Mouse (Mus musculus): Measurements from ENCODE around the gene Rgs3. TPM values are rescaled to one million over a fixed set of nuclear protein-coding genes. Genes with fewer than 3 reads are reported as not detected.
A peak's percentile ranks its signal among the peaks of the same experiment; 100 is the strongest.

Gene Rgs3
- polyA plus RNA-seq, 1 experiment from 2014 or later, result 58.5 TPM

DNA sequence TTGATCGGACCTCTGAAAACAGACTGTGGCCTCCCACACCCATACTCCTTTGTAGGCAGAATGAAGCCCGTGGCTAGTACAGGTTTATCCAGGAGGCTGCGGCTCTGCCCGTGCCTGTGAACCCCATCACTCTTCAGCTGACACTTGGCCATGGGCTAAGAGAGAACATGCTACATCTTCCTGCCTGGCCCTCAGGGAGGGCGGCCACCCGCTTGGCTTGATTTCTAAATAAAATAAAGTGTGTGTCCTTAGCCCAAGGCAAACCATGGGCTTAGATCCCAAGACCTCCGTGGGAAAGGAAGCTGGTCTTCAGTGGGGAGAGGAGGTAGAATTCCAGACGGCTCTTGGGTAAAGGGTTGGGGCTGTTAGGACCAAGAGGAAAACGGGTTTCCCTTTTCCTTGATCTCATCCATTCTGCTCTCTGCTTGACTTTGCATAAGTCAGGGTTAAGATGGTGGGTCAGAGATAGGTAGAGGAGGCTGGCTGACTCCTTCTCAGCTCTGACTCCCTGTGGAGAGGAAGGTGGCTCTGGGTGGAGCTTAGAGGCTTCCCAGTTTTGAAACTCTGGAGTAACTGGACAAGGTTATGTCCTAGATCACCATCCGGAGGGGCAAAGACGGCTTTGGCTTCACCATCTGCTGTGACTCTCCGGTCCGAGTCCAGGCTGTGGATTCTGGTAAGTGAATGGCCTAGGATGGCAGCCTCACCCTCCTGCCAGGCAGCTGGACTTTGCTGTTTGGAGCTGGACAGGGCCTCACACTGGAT is 63.8 kb downstream of the Rgs3 start:
- no peaks in the 10 kb centered on the region for H3K27me3 ChIP-seq
- H3K36me3 ChIP-seq, result peaks cover 12% of the 10 kb centered on the region; the same call in 1 of the 2 replicates
- H3K4me3 ChIP-seq, result no peak overlapping the region
- H3K9me3 ChIP-seq, result no peaks in the 10 kb centered on the region
- H3K4me1 ChIP-seq, result peaks cover 40% of the 10 kb centered on the region
- no peak overlapping the region for H3K4me2 ChIP-seq (replicated peaks)
- no peak overlapping the region for H3K9ac ChIP-seq (replicated peaks)
- ATAC-seq (ENCODE audit: low FRiP score, low read depth), result no peak
- WGBS, result 86% methylated on average over 13 of the region's 13 CpGs
- H3K27ac ChIP-seq (replicated peaks), result no peak overlapping the region

DNA sequence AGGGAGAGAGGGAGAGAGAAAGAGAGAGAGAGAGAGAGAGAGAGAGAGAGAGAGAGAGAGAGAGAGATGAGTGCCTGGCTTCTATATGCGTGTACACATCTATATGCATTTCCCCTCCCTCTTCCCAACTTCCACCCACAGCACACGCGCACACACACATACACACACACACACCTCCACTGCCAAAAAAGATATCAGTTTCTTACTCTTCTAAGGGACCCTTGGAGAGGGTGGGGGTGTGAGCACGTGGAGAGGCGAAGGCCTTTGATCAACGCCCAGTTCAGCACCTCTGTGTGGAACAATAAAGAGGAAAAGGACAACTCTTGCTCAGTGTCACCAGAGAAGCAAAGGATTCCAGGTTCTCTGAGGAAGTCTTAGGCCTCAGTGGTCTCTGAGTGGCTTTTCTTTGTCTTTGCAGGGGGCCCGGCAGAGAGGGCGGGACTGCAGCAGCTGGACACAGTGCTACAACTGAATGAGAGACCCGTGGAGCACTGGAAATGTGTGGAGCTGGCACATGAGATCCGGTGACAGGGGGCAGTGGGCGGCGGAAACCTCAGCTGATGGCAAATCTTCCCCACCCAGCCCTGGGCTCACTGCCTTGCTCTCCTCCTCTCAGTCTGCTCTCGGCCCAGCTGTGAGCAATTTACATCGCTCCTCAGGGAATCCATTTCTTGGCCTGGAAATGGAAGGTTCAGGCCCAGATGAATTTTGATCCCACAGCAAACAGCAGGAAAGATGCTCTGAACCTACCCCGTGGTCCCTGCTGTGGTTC is 65.2 kb downstream of the Rgs3 start:
- 34% methylated on average over 15 of the region's 15 CpGs for WGBS

DNA sequence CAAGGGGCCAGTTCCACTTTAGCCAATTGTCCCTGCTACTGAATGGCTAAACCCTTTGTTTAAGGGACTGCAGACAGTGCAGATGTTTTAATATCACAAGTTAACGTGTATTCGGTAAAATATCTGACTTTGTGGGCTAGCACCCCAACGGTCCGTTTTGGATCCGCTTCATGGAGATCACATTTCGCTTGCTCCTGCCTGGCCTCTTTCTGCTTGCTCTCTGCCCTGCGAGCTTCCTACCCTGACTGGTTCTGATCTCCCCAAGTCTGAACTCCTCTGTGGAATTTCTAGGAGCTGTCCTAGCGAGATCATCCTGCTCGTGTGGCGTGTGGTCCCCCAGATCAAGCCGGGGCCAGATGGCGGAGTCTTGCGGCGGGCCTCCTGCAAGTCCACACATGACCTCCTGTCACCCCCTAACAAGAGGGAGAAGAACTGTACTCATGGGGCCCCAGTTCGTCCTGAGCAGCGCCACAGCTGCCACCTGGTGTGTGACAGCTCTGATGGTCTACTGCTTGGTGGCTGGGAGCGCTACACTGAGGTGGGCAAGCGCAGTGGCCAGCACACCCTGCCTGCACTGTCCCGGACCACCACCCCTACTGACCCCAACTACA is 65.9 kb downstream of the Rgs3 start:
- peak overlapping the region; percentile 77 for H3K27ac ChIP-seq (replicated peaks)
- H3K4me2 ChIP-seq (replicated peaks), result no peak overlapping the region
- peaks cover 32% of the 10 kb centered on the region for H3K4me1 ChIP-seq
- no peaks in the 10 kb centered on the region for H3K9me3 ChIP-seq
- peak; percentile 39; the same call in 1 of the 2 replicates for ATAC-seq (ENCODE audit: low FRiP score, low read depth)
- H3K36me3 ChIP-seq, result peaks cover 12% of the 10 kb centered on the region; the same call in 1 of the 2 replicates
- WGBS, result 76% methylated on average over 19 of the region's 19 CpGs
- no peaks in the 10 kb centered on the region for H3K27me3 ChIP-seq
- no peak overlapping the region for H3K9ac ChIP-seq (replicated peaks)
- no peak overlapping the region for H3K4me3 ChIP-seq

More for the DNA sequence above, 65.2 kb downstream of the Rgs3 start:
- Histone ChIP-seq H3K4me2 (replicated peaks) (no peak overlapping the region), H3K27ac (replicated peaks) (peak overlapping the region; percentile 77), H3K9ac (replicated peaks) (no peak overlapping the region; the same call in 1 of the 2 replicates), H3K9me3 (no peaks in the 10 kb centered on the region), H3K4me3 (no peak overlapping the region), H3K27me3 (no peaks in the 10 kb centered on the region), H3K36me3 (peaks cover 12% of the 10 kb centered on the region; the same call in 1 of the 2 replicates), H3K4me1 (peaks cover 30% of the 10 kb centered on the region)
- peak; percentile 16 for ATAC-seq (ENCODE audit: low FRiP score, low read depth)

DNA sequence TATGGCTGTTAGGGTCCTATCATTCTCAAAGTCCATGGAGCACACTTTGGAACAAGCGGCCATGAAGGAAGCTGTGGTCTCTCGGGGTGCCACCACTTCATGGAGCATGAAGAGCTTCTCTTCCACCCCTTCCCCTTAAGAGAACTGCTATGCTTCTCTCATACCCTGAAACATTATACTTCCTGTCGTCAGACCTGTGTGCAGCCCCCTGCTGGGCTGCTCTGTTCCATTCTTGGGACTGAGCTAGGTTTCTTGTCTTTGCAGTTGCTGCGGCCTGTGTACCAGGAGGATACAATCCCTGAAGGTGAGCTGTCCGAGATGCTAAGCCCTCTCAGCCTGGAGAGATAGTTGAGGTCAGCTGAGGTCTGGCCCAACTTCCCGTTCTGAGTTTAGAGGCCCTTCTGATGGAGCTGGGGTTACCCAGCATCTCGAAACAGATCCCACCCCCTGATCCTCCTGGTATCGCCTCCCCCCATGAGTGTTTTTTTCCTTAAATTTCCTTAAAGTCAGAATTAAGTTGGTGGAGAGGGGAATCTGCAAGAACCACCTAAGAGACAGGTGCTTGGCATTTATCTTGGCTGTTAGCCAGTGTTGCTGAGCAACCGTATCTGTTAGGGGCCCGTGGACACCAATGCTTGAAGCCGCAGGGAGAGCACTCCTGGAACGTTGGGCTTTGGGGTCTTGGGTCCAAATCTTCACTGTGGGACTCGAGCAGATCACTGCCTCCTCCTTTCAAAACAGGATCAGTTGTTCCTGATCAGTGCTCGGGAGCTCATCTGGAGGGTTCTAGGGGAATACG is 66.8 kb downstream of the Rgs3 start:
- Histone ChIP-seq H3K36me3 (peaks cover 12% of the 10 kb centered on the region; the same call in 1 of the 2 replicates), H3K4me3 (no peak overlapping the region), H3K9me3 (no peaks in the 10 kb centered on the region), H3K27ac (replicated peaks) (no peak overlapping the region), H3K9ac (replicated peaks) (no peak overlapping the region), H3K4me1 (peaks cover 32% of the 10 kb centered on the region), H3K4me2 (replicated peaks) (no peak overlapping the region), H3K27me3 (no peaks in the 10 kb centered on the region)
- WGBS, result 83% methylated on average over 15 of the region's 15 CpGs
- ATAC-seq (ENCODE audit: low FRiP score, low read depth), result no peak

DNA sequence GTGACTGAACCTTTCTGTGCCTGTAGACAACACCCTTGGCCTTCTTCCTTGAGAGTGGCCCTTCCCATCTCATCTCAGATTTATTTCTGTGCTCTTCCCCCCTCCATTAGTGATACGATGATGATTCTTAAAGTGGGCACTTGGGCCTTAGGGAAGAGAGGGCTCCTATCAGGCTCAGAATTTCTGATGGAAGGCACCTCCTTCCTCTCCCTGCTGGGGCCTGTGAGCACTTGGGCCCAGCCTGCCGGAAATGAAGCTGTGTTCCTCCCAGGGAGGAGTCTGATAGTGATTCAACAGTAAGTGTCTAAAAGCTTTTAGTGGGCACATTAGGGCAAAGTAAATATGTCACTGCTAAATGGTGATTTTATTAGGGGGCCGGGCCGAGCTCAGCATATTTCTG is 67.7 kb downstream of the Rgs3 start:
- H3K4me1 ChIP-seq, result peaks cover 26% of the 10 kb centered on the region
- H3K9me3 ChIP-seq, result no peaks in the 10 kb centered on the region
- 84% methylated on average over 4 of the region's 4 CpGs for WGBS
- H3K27ac ChIP-seq (replicated peaks), result no peak overlapping the region
- no peaks in the 10 kb centered on the region for H3K27me3 ChIP-seq
- no peak overlapping the region for H3K9ac ChIP-seq (replicated peaks)
- no peak overlapping the region for H3K4me2 ChIP-seq (replicated peaks)
- ATAC-seq (ENCODE audit: low FRiP score, low read depth), result no peak
- peaks cover 12% of the 10 kb centered on the region; the same call in 1 of the 2 replicates for H3K36me3 ChIP-seq
- H3K4me3 ChIP-seq, result no peak overlapping the region

DNA sequence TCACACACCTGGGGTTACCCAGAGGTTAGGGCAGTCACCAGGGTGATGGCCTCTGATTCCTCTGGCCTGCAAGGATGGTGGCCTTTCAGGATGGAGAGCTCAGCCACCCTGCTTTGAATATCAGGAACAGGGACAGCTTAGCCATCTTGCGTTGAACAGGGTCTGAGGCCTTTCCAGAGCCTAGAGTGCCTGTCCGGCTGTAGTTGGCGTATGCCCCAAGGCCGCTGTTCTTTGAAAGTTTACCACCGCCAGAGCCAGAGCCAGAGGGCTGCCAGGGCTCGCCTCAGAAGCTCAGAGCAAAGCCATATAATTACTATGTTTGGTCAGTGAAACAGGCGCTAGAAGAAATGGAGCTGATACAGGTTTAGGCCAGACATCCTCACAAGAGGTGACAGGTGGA is 68.9 kb downstream of the Rgs3 start:
- 83% methylated on average over 7 of the region's 7 CpGs for WGBS

DNA sequence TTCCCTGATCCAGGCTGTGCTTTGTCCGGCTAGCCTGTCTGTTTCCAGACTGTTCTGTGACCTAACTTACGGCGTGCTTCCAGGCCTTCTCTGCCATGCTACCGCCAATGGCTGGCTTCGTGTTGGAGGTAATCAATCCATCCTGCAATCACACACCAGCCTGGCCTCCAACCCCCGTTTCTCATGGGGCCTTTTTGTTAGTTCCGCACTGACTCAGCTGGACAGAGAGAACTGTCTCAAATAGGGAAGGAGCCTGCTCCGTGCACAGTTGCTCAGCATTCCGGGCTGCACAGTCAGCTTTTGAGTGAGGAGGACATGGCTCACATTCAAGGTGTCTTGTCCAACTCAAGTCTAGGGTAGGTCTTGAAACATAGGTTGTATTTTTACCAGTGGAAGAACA is 69.8 kb downstream of the Rgs3 start:
- Histone ChIP-seq H3K27ac (replicated peaks) (no peak overlapping the region), H3K9me3 (no peaks in the 10 kb centered on the region), H3K36me3 (peaks cover 19% of the 10 kb centered on the region), H3K4me2 (replicated peaks) (no peak overlapping the region), H3K4me3 (no peak overlapping the region), H3K27me3 (no peaks in the 10 kb centered on the region), H3K4me1 (peaks cover 24% of the 10 kb centered on the region), H3K9ac (replicated peaks) (no peak overlapping the region)
- WGBS, result 81% methylated on average over 9 of the region's 9 CpGs
- no peak for ATAC-seq (ENCODE audit: low FRiP score, low read depth)

More for the DNA sequence above, 68.9 kb downstream of the Rgs3 start:
- peaks cover 15% of the 10 kb centered on the region for H3K36me3 ChIP-seq
- H3K4me3 ChIP-seq, result no peak overlapping the region
- H3K27ac ChIP-seq (replicated peaks), result no peak overlapping the region
- peaks cover 25% of the 10 kb centered on the region for H3K4me1 ChIP-seq
- no peaks in the 10 kb centered on the region for H3K9me3 ChIP-seq
- ATAC-seq (ENCODE audit: low FRiP score, low read depth), result no peak
- H3K4me2 ChIP-seq (replicated peaks), result no peak overlapping the region
- no peak overlapping the region for H3K9ac ChIP-seq (replicated peaks)
- no peaks in the 10 kb centered on the region for H3K27me3 ChIP-seq

DNA sequence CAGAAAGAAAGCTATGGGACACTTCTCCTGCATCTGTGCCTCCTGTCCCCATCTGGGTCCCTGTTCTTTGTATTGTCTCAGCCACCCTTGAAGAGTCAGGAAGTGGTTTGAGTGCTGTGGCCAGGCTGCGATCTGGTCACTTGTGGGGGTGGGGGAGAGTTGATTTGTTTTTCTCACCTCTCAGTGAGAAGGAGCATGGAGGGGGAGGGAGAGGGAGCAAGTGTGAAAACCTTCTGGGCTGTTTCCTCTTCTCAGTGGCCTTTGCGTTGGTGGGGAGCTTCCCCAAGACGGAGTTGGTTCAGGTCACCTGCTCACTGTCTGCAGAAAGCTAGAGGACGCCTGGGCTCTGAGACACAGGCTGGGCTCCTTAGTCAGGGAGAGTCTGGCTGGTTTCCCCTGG is 70.3 kb downstream of the Rgs3 start:
- H3K4me2 ChIP-seq (replicated peaks), result no peak overlapping the region
- no peak overlapping the region for H3K27ac ChIP-seq (replicated peaks)
- H3K27me3 ChIP-seq, result no peaks in the 10 kb centered on the region
- H3K36me3 ChIP-seq, result peaks cover 20% of the 10 kb centered on the region
- 70% methylated on average over 4 of the region's 4 CpGs for WGBS
- H3K9me3 ChIP-seq, result no peaks in the 10 kb centered on the region
- H3K9ac ChIP-seq (replicated peaks), result no peak overlapping the region
- H3K4me1 ChIP-seq, result peaks cover 19% of the 10 kb centered on the region
- no peak for ATAC-seq (ENCODE audit: low FRiP score, low read depth)
- H3K4me3 ChIP-seq, result no peak overlapping the region

DNA sequence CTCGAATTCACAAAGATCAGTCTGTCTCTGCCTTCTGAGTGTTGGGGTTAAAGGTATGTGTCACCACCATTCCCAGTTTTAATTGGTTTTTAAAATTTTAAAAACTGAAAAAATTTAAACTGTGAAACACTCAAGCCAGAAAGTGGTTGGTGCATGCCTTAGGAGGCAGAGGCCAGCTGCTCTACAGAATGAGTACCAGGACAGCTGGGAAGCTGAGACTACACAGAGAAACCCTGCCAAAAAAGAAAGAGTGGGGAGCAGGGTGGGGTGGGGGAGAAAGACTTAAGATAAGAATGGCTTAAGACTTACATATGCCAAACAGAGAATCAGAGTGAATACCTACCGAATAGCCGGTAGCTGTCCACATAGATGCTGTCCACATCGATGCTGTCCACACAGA is 73.6 kb downstream of the Rgs3 start:
- Histone ChIP-seq H3K27me3 (no peaks in the 10 kb centered on the region), H3K9me3 (no peaks in the 10 kb centered on the region), H3K4me3 (no peak overlapping the region), H3K27ac (replicated peaks) (no peak overlapping the region), H3K36me3 (peaks cover 10% of the 10 kb centered on the region; the same call in 1 of the 2 replicates), H3K4me1 (peaks cover 9% of the 10 kb centered on the region; the same call in 1 of the 2 replicates), H3K4me2 (replicated peaks) (no peak overlapping the region), H3K9ac (replicated peaks) (no peak overlapping the region)
- 96% methylated on average over 4 of the region's 4 CpGs for WGBS
- ATAC-seq (ENCODE audit: low FRiP score, low read depth), result no peak

DNA sequence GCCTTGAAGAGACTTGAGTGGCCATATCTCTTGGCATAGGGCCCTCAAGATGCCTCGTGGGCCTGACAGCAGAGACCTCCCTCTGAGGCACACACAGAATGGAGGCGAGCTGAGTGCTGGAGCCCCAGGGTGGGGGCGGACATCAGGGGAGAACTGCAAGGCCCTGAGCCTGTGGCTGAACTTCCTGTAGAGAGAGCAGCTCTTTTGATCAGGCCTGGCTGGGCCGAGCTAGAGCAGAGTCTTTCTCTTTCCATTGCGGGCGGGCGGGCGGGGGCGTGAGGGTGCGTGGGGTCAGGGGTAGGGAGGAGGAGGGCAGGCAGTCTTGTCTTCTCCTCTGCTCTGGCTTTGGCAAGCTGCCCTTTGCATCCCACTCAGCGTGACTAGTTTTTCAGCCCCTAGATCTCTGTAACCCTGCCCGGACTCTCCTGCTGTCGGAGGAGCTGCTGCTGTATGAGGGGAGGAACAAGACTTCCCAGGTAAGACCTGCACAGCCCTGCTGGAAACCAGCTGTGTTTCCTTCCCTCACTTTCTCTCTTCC is 74.5 kb downstream of the Rgs3 start:
- Histone ChIP-seq H3K27me3 (no peaks in the 10 kb centered on the region), H3K9me3 (no peaks in the 10 kb centered on the region), H3K4me2 (replicated peaks) (no peak overlapping the region), H3K4me3 (no peak overlapping the region), H3K4me1 (peaks cover 9% of the 10 kb centered on the region; the same call in 1 of the 2 replicates), H3K9ac (replicated peaks) (no peak overlapping the region), H3K27ac (replicated peaks) (no peak overlapping the region), H3K36me3 (peaks cover 14% of the 10 kb centered on the region; the same call in 1 of the 2 replicates)
- 49% methylated on average over 12 of the region's 13 CpGs for WGBS
- no peak for ATAC-seq (ENCODE audit: low FRiP score, low read depth)

DNA sequence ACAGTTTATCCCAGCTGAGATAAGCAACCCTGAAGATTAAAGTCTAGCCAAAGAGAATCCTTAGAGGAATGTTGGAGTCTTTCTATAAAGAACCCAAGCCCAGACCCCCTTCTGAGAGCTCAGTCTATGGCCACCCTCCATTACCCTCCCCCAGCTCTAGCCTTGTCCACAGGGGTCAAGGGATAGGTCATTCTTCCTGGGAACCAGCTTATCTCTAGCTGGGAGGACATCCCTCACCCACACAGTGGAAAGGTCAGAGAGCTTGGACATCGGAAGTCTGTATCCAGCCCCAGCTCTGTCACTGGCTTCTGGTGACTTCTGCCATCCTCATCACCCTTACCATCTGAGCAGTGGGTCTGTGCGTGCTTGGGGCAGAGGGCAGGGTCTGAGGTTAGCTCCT is 75.2 kb downstream of the Rgs3 start:
- Histone ChIP-seq H3K36me3 (peaks cover 16% of the 10 kb centered on the region; the same call in 1 of the 2 replicates), H3K9me3 (no peaks in the 10 kb centered on the region)
- no peak for ATAC-seq (ENCODE audit: low FRiP score, low read depth)

More for the DNA sequence above, 75.2 kb downstream of the Rgs3 start:
- H3K9ac ChIP-seq (replicated peaks), result no peak overlapping the region
- H3K4me3 ChIP-seq, result no peak overlapping the region
- H3K27me3 ChIP-seq, result no peaks in the 10 kb centered on the region
- peaks cover 6% of the 10 kb centered on the region; the same call in 1 of the 2 replicates for H3K4me1 ChIP-seq
- WGBS, result 74% methylated on average over 2 of the region's 2 CpGs
- H3K27ac ChIP-seq (replicated peaks), result no peak overlapping the region
- no peak overlapping the region for H3K4me2 ChIP-seq (replicated peaks)

All from midbrain, embryonic 12.5 days (tissue).